Mouse (Mus musculus) splenic B cell, adult 2 months (primary cell): ENCODE measurements at regions not wholly inside any gene's neighbourhood (a gene's known extent, or its start where the extent isn't known, plus 50 kb on each side); places are given as distances from the start of the nearest gene placed in this dataset.
"Not testable (repeated sequence)": the region's sequence is repeated elsewhere in the genome, so short reads cannot be mapped to it uniquely, and the experiment has no call there.

ENCODE experiments used
- DNase-seq: peaks from one replicate; pipeline ENCODE4 v3.0.0-alpha.2; 2011; ENCODE audit warnings: low read depth, low spot score
- H3K27me3 ChIP-seq: 2 replicates; pipeline ENCODE4 v1.6.1; 2012; ENCODE audit warnings: mild to moderate bottlenecking, low read length, moderate library complexity, mixed read lengths; ENCODE audit not compliant: control insufficient read depth, poor library complexity, insufficient read depth, severe bottlenecking
- H3K36me3 ChIP-seq: 2 replicates; pipeline ENCODE4 v1.6.1; 2012; ENCODE audit warnings: mild to moderate bottlenecking, low read length, moderate library complexity, mixed read lengths; ENCODE audit not compliant: control insufficient read depth, poor library complexity, insufficient read depth, severe bottlenecking

- H3K27me3 ChIP-seq, H3K36me3 ChIP-seq: not testable (repeated sequence)
- peak; percentile 89 for DNase-seq
Measured at GRCm38 (mm10) chrY:4150031-4150430, 378.6 kb downstream of the Gm3376 start.

GRCm38 (mm10) chrY:4150681-4151080 is 379.2 kb downstream of the Gm3376 start:
- H3K27me3 ChIP-seq, DNase-seq, H3K36me3 ChIP-seq: not testable (repeated sequence)

GRCm38 (mm10) chrY:4152998-4153397 is 381.5 kb downstream of the Gm3376 start:
- peak; percentile 41 for DNase-seq
- not testable (repeated sequence) for H3K36me3 ChIP-seq, H3K27me3 ChIP-seq

GRCm38 (mm10) chrY:4160371-4160770 is 388.9 kb downstream of the Gm3376 start:
- no peaks in the 10 kb centered on the region for H3K27me3 ChIP-seq
- no peak for DNase-seq
- H3K36me3 ChIP-seq, result no peaks in the 10 kb centered on the region
